Mouse (Mus musculus) MEL (cell line): ENCODE measurements around the gene Nek10. TPM values are rescaled to one million over a fixed set of nuclear protein-coding genes. Genes with fewer than 3 reads are reported as not detected.

Source experiments
- DNase-seq: peaks from one replicate; pipeline ENCODE4 v3.0.0; 2011; ENCODE audit warnings: low read depth, low spot score
- H3K27ac ChIP-seq: 2 replicates; pipeline ENCODE4 v1.5.1; 2012; ENCODE audit warnings: low read depth, mild to moderate bottlenecking, control low read depth, low read length, moderate library complexity; ENCODE audit not compliant: control insufficient read depth
- H3K27me3 ChIP-seq, 2 experiments: fragments of 150-350 bp in 1 of 2; sonication (generic) in 1 of 2; 2 replicates each; pipeline ENCODE4 v1.6.1; 2012; ENCODE audit warnings: low read length in 2 of 2, mild to moderate bottlenecking in 2 of 2, improper control_type of control experiment in 1 of 2, moderate library complexity in 1 of 2; ENCODE audit not compliant: insufficient read depth in 2 of 2, control insufficient read depth in 1 of 2
- H3K36me3 ChIP-seq, 2 experiments: 2 replicates each; pipeline ENCODE4 v1.6.1; 2012 to 2014; ENCODE audit warnings: low read length in 2 of 2, improper control_type of control experiment in 1 of 2, inconsistent platforms in 1 of 2, mild to moderate bottlenecking in 1 of 2; ENCODE audit not compliant: insufficient read depth in 2 of 2, control insufficient read depth in 1 of 2
- H3K4me1 ChIP-seq, 2 experiments: fragments of 150-350 bp in 1 of 2; sonication (generic) in 1 of 2; 2 replicates each; pipeline ENCODE4 v1.6.1; 2012; ENCODE audit warnings: low read length in 2 of 2, improper control_type of control experiment in 1 of 2, mild to moderate bottlenecking in 1 of 2; ENCODE audit not compliant: insufficient read depth in 2 of 2, control insufficient read depth in 1 of 2
- H3K4me3 ChIP-seq, 2 experiments: fragments of 150-350 bp in 1 of 2; sonication (generic) in 1 of 2; 2 replicates each; pipeline ENCODE4 v1.5.1; 2012; ENCODE audit warnings: low read depth in 2 of 2, low read length in 2 of 2, mild to moderate bottlenecking in 2 of 2, moderate library complexity in 2 of 2, control low read depth in 1 of 2, improper control_type of control experiment in 1 of 2; ENCODE audit not compliant: control insufficient read depth in 1 of 2, insufficient read depth in 1 of 2
- H3K79me2 ChIP-seq: 2 replicates; pipeline ENCODE4 v1.6.1; 2012; ENCODE audit warnings: mild to moderate bottlenecking, low read length, moderate library complexity; ENCODE audit not compliant: control insufficient read depth, poor library complexity, insufficient read depth
- H3K9ac ChIP-seq: 2 replicates; pipeline ENCODE4 v1.6.1; 2012; ENCODE audit warnings: low read depth, mild to moderate bottlenecking, control low read depth, low read length, moderate library complexity; ENCODE audit not compliant: control insufficient read depth, poor library complexity, severe bottlenecking
- H3K9me3 ChIP-seq: fragments of 150-350 bp; sonication (generic); replicated peaks from 2 replicates; pipeline ENCODE4 v1.6.1; 2012; ENCODE audit warnings: mild to moderate bottlenecking, low read length, improper control_type of control experiment, moderate library complexity; ENCODE audit not compliant: insufficient read depth
- BHLHE40 ChIP-seq: IDR thresholded peaks from 2 replicates; pipeline ENCODE4 v1.6.1; 2012; ENCODE audit warnings: low read depth, mild to moderate bottlenecking, inconsistent platforms, low read length, improper control_type of control experiment, borderline replicate concordance
- E2F4 ChIP-seq: IDR thresholded peaks from 2 replicates; pipeline ENCODE4 v1.6.1; 2011; ENCODE audit warnings: low read depth, low read length, improper control_type of control experiment, borderline replicate concordance
- EP300 ChIP-seq, 2 experiments: IDR thresholded peaks; 2 replicates each; pipeline ENCODE4 v1.6.1; 2011; ENCODE audit warnings: improper control_type of control experiment in 2 of 2, low read length in 2 of 2, low read depth in 1 of 2, mild to moderate bottlenecking in 1 of 2
- ETS1 ChIP-seq: IDR thresholded peaks from 2 replicates; pipeline ENCODE4 v1.6.1; 2012; ENCODE audit warnings: low read depth, mild to moderate bottlenecking, inconsistent platforms, low read length, improper control_type of control experiment, moderate library complexity
- GATA1 ChIP-seq: IDR thresholded peaks from 2 replicates; pipeline ENCODE4 v1.6.1; 2011; ENCODE audit warnings: low read depth, low read length, improper control_type of control experiment
- JUND ChIP-seq: IDR thresholded peaks from 2 replicates; pipeline ENCODE4 v1.6.1; 2011; ENCODE audit warnings: low read depth, mild to moderate bottlenecking, improper control_type of control experiment, low read length
- KAT2A ChIP-seq: conservative IDR thresholded peaks from 2 replicates; pipeline ENCODE4 v1.6.1; 2012; ENCODE audit warnings: low read depth, low read length, improper control_type of control experiment, inconsistent platforms
- MAFK ChIP-seq: IDR thresholded peaks from 2 replicates; pipeline ENCODE4 v1.6.1; 2011; ENCODE audit warnings: low read depth, mild to moderate bottlenecking, low read length, improper control_type of control experiment, borderline replicate concordance
- MAX ChIP-seq: IDR thresholded peaks from 2 replicates; pipeline ENCODE4 v1.6.1; 2011; ENCODE audit warnings: low read length, improper control_type of control experiment
- MAZ ChIP-seq: IDR thresholded peaks from 2 replicates; pipeline ENCODE4 v1.6.1; 2012; ENCODE audit warnings: low read depth, mild to moderate bottlenecking, inconsistent platforms, low read length, improper control_type of control experiment
- MEF2A ChIP-seq: IDR thresholded peaks from 2 replicates; pipeline ENCODE4 v1.6.1; 2014; ENCODE audit warnings: low read depth, mild to moderate bottlenecking, inconsistent platforms, low read length, improper control_type of control experiment; ENCODE audit not compliant: poor library complexity, insufficient replicate concordance, severe bottlenecking; ENCODE audit errors: extremely low read depth
- MXI1 ChIP-seq: IDR thresholded peaks from 2 replicates; pipeline ENCODE4 v1.6.1; 2011; ENCODE audit warnings: mild to moderate bottlenecking, low read depth, low read length, improper control_type of control experiment
- MYC ChIP-seq: IDR thresholded peaks from 2 replicates; pipeline ENCODE4 v1.6.1; 2011; ENCODE audit warnings: low read depth, mild to moderate bottlenecking, low read length, improper control_type of control experiment, moderate library complexity
- POLR2AphosphoS5 ChIP-seq: IDR thresholded peaks from 2 replicates; pipeline ENCODE4 v1.6.1; 2012; ENCODE audit warnings: low read depth, borderline replicate concordance, mild to moderate bottlenecking, inconsistent platforms, low read length, moderate library complexity, mixed read lengths
- RAD21 ChIP-seq: IDR thresholded peaks from 2 replicates; pipeline ENCODE4 v1.6.1; 2011; ENCODE audit warnings: mild to moderate bottlenecking, low read depth, low read length, improper control_type of control experiment
- RCOR1 ChIP-seq: IDR thresholded peaks from 2 replicates; pipeline ENCODE4 v1.6.1; 2012; ENCODE audit warnings: low read depth, mild to moderate bottlenecking, inconsistent platforms, low read length, improper control_type of control experiment
- SIN3A ChIP-seq: IDR thresholded peaks from 2 replicates; pipeline ENCODE4 v1.6.1; 2012; ENCODE audit warnings: low read length, improper control_type of control experiment, inconsistent platforms
- TBP ChIP-seq: IDR thresholded peaks from 2 replicates; pipeline ENCODE4 v1.8.0; 2011; ENCODE audit warnings: low read depth, low read length, improper control_type of control experiment
- TCF12 ChIP-seq: IDR thresholded peaks from 2 replicates; pipeline ENCODE4 v1.6.1; 2014; ENCODE audit warnings: low read depth, mild to moderate bottlenecking, inconsistent platforms, low read length, improper control_type of control experiment, moderate library complexity
- UBTF ChIP-seq: IDR thresholded peaks from 2 replicates; pipeline ENCODE4 v1.6.1; 2012; ENCODE audit warnings: low read depth, mild to moderate bottlenecking, inconsistent platforms, low read length, improper control_type of control experiment, moderate library complexity, borderline replicate concordance; ENCODE audit not compliant: insufficient read depth
- USF2 ChIP-seq, 2 experiments: IDR thresholded peaks; 2 replicates each; pipeline ENCODE4 v1.6.1; 2011 to 2012; ENCODE audit warnings: improper control_type of control experiment in 2 of 2, low read length in 2 of 2, borderline replicate concordance in 1 of 2, inconsistent platforms in 1 of 2, low read depth in 1 of 2, mild to moderate bottlenecking in 1 of 2; ENCODE audit not compliant: insufficient read depth in 1 of 2
- ZKSCAN1 ChIP-seq: IDR thresholded peaks from 2 replicates; pipeline ENCODE4 v1.6.1; 2012; ENCODE audit warnings: low read depth, mild to moderate bottlenecking, inconsistent platforms, low read length, improper control_type of control experiment, moderate library complexity
- ZNF384 ChIP-seq: IDR thresholded peaks from 2 replicates; pipeline ENCODE4 v1.6.1; 2012; ENCODE audit warnings: low read depth, mild to moderate bottlenecking, inconsistent platforms, low read length, improper control_type of control experiment
- polyA plus RNA-seq, 2 experiments: library from polyadenylated mRNA; stranded (reverse) in 1 of 2; unstranded in 1 of 2; fragments of >175 nt in 1 of 2; fragments of >200 nt in 1 of 2; gene quantifications; 2 replicates each; pipeline versions ENCODE4 v1.2.1 to v1.2.4; 2012; ENCODE audit warnings: low replicate concordance in 2 of 2, low read depth in 1 of 2; ENCODE audit not compliant: insufficient read length in 2 of 2, insufficient read depth in 1 of 2, missing spikeins in 1 of 2
- total RNA-seq: library from RNA; depleted of rRNA; stranded (reverse); fragments of 300-350 nt; gene quantifications from 2 replicates; pipeline ENCODE4 v1.2.3, GENCODE M21; 2012

The Nek10 gene
- total and polyA plus RNA-seq, 3 experiments: not detected

DNA sequence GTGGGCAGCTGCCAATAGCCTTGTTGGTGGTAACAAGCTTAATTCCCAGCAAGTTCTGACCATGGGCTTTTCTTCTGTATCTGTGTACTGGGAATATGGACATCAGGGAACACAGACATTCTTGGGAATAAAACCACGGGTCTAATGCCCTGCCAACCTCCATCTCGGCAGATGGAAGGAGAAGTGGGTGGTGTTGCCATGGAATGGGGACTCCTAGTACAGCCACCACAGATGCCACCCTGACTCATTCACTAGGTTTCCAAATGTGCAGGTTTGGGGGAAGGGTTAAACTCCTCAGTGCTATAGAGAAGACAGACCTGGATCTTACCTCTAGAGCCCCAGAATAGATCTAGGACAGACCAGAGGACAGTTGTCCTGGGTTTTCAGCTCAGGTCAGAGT is 31.1 kb downstream of the Nek10 start:
- H3K36me3 ChIP-seq: no peaks in the 10 kb centered on the region
- H3K27ac ChIP-seq: no peak overlapping the region
- H3K79me2 ChIP-seq: no peaks in the 10 kb centered on the region
- DNase-seq: no peak
- H3K4me1 ChIP-seq: no peaks in the 10 kb centered on the region
- H3K27me3 ChIP-seq: peaks cover 0 to 2% of the 10 kb centered on the region in 2 experiments; a peak in 1 of 4 replicates
- no peaks in the 10 kb centered on the region for H3K9me3 ChIP-seq
- H3K9ac ChIP-seq: no peak overlapping the region
- TF ChIP-seq MAX (no peak), JUND (no peak), MXI1 (no peak), E2F4 (no peak), MEF2A (no peak), MYC (no peak), RCOR1 (no peak), ZKSCAN1 (no peak), SIN3A (no peak), RAD21 (no peak), TBP (no peak), ZNF384 (no peak), KAT2A (no peak), ETS1 (no peak), UBTF (no peak), TCF12 (no peak), BHLHE40 (no peak), MAZ (no peak), USF2 (IDR thresholded peaks at IDR 0.05; ENCODE audit: borderline replicate concordance in 1 of 2, insufficient read depth in 1 of 2, low read depth in 1 of 2, low read length in 2 of 2) (no peak)
- H3K4me3 ChIP-seq: no peak overlapping the region

DNA sequence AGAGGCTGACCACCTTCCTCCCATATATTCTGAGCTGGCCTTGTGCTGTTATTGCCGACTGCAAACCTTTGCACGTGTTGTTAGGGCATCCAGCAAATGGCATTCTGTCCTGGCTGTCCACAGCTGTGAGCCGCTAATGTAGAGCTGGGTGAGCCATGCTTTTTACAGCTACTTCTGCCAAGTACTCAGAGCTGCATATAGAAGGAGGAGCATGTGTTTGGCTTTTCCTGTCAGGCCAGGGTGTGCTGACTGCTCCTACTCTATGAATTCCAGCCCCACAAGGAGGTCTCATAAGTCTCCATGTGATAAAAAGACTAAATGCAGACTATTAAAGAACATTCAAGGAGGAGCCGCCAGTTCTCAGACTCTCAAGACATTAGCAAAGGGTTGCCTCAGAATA is 34.4 kb downstream of the Nek10 start:
- no peaks in the 10 kb centered on the region for H3K79me2 ChIP-seq
- H3K36me3 ChIP-seq: no peaks in the 10 kb centered on the region
- TF ChIP-seq GATA1 (no peak), MXI1 (no peak), MAZ (no peak), EP300 (IDR thresholded peaks at IDR 0.05; ENCODE audit: low read depth in 1 of 2, low read length in 2 of 2) (no peak), TCF12 (no peak), POLR2AphosphoS5 (no peak), MAFK (no peak)
- H3K9me3 ChIP-seq: no peaks in the 10 kb centered on the region
- DNase-seq: no peak
- H3K9ac ChIP-seq: no peak overlapping the region
- peaks cover 0 to 2% of the 10 kb centered on the region in 2 experiments; a peak in 1 of 4 replicates for H3K27me3 ChIP-seq
- H3K27ac ChIP-seq: no peak overlapping the region
- H3K4me1 ChIP-seq: no peaks in the 10 kb centered on the region
- no peak overlapping the region for H3K4me3 ChIP-seq
